Mouse (Mus musculus) left cerebral cortex, adult 8-10 months (tissue): Measurements from ENCODE around the gene Mvb12b. TPM values are rescaled to one million over a fixed set of nuclear protein-coding genes. Genes with fewer than 3 reads are reported as not detected.

ENCODE experiments used
- DNase-seq, 2 experiments: peaks; one replicate each; pipeline ENCODE4 v3.0.0; 2022; ENCODE audit warnings: low spot score in 2 of 2
- total RNA-seq, 4 experiments: library from RNA; stranded (reverse); gene quantifications; 2 replicates each; pipeline ENCODE4 v1.2.4; 2022

The Mvb12b gene
- total RNA-seq, 4 experiments from 2014 or later, result 76.9 to 87.4 (median 79.7) TPM

- no peak for DNase-seq
Measured at GRCm38 (mm10) chr2:33700581-33701445, 186.9 kb downstream of the Mvb12b start.

GRCm38 (mm10) chr2:33698898-33699297, 188.8 kb downstream of the Mvb12b start:
- DNase-seq, result no peak

DNA sequence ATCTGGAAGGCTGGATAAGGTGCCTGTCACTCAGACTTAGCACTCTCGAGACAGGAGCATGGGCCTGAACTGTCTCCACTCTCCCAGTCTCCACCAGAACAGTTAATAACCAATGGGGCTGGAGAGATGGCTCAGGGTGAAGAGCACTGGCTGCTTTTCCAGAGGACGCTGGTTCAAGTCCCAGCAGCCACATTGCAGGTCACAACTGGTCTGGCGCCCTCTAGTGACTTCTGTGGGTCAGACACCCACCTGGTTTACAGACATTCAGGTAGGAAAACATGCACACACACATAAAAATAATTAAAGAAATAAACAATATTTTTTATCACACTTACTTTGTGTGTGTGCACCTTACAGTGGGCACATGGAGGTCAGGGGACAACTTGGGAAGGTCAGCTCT, 191.3 kb downstream of the Mvb12b start:
- no peak for DNase-seq

- no peak for DNase-seq
Measured at GRCm38 (mm10) chr2:33693931-33694330, 193.8 kb downstream of the Mvb12b start.

DNA sequence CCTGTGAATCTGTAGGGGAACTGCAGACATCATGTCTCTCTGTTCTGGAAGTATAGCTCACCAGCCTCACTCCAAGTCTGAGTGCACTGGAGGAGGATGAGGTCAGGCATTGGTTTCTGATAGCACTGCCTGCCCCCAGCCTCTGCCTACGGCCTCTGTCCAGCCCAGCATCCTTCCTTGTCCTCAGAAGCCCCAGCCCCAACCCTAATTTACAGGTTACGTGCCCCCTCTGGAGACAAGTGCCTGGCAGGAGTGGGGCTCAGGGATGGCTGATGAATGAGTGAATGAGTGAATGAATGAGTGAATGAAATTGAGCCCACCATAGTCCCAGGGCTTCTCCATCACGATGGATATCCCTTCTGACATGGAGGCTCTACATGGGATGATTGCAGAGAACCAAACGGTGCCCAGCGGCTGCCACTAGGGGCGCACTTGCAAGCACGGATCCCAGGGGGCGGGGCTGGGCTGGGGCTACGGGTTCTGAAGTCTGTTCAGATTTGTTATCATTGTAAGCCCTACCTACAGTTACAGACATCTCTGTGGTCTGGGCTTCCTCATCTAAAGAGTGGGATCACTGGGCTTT, 197.8 kb downstream of the Mvb12b start:
- no peak for DNase-seq

DNA sequence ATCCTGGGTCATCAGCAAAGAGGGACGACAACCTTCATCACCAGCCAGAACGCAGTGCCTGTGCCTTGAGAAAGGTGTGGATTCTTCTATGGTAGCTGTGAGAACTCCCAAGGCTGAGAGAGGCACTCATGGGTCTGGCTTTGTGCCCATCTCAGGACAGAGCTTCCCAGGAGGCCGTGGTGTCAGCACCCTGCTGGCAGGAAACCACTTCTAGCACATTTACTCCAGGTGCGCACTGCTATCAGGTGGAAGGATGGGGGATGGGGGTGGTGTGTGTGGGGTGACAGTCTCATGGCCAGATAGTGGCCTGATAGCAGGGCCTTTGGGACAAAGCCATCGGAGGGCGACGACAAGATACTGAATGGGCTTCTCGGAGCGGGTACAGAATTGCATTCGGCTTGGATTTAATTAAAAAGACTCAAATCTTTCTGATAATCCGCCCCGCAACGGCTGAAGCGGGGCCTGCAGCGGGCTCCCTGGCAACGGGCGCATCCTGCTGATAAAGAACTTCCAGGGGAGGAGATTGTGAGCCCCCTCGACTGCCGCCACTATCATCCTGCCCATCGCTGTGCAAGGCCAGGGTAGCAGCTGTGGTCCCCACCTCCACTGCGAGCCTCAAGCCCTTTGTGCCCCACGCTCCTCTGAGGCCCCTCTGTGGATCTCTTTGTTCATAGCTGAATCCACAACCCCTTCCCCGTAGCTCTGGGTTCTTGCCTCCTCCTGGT, 198.4 kb downstream of the Mvb12b start:
- no peak for DNase-seq

GRCm38 (mm10) chr2:33683594-33683993, 204.2 kb downstream of the Mvb12b start:
- no peak for DNase-seq

- no peak for DNase-seq
Measured at GRCm38 (mm10) chr2:33683095-33683494, 204.7 kb downstream of the Mvb12b start.

- DNase-seq, result peak in 1 of 2 experiments; percentile 65
Measured at GRCm38 (mm10) chr2:33682219-33682618, 205.5 kb downstream of the Mvb12b start.

Other genes starting within 250 kb of the Mvb12b start
- gene Lmx1b, start 247.4 kb downstream of the Mvb12b start, total RNA-seq, result under 1 TPM; 0.35 to 0.98 (median 0.60) TPM